ENCODE assay signal across 23 mouse cellular contexts in the genomic region with DNA sequence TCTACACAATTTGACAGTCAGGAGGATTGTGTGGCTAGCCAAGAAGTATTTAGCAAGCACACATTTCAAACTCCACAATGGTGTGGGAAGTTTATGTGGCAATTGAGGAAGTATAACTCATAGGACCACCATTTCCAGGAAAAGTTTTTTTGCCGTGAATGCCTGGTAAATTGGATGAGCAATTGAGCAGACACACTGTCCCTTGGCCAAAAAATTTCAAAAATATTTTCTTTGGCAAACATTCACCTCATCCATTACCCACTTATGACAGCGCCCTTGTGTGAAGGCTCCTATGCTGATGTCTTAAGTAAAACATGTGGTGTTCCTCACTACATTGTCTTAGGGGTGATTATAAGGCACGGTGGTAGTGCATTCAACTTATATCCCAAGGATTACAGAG. TPM values are rescaled to one million over a fixed set of nuclear protein-coding genes. Genes with fewer than 3 reads are reported as not detected.
A peak's percentile ranks its signal among the peaks of the same experiment; 100 is the strongest.
DNase-seq lines count a peak whose midpoint lies in the region; ATAC-seq and TF ChIP-seq lines count a peak whose summit lies in the region.
"Had no signal": no experiment of that assay in that cellular context is flagged by ENCODE, and none has a peak within 500 bp of the region (broad histone marks: within the 10 kb centered on the region; RNA-seq: fewer than 3 reads in every experiment).

No protein-coding gene starts in this region.

- no peak overlapping the region for H3K4me2 ChIP-seq in lung, embryonic 14.5 days
- H3K4me2 ChIP-seq: embryonic facial prominence, embryonic 12.5 days; forebrain, embryonic 12.5 days; heart, embryonic 11.5 days; heart, embryonic 15.5 days; hindbrain, embryonic 14.5 days; intestine, embryonic 15.5 days had no signal

- DNase-seq in adrenal gland, adult 2 months, result peak; percentile 62
- DNase-seq in adrenal gland, postnatal 25 days, result no peak
- peak; percentile 2 for DNase-seq in kidney, adult 11 months
- no peak for DNase-seq in kidney, postnatal 10 days
- peak; percentile 59 for DNase-seq in lung, embryonic 14.5 days
- DNase-seq in lung, postnatal 4 days, result no peak
- peak; percentile 11 for DNase-seq in adrenal gland, postnatal 14 days
- DNase-seq in layer of hippocampus, adult 2 months (ENCODE audit: low spot score in 2 of 2), result no peak
- DNase-seq: cerebellum, adult 2 months; cerebellum, postnatal 25 days; gastrocnemius, postnatal 10 days; heart, adult 2 months had no signal

- TF ChIP-seq CTCF in lung, embryonic 14.5 days (IDR thresholded peaks at IDR 0.05; ENCODE audit: low read depth), result no peak
- TF ChIP-seq CTCF in layer of hippocampus, adult 2 months (conservative IDR thresholded peaks at IDR 0.05), result no peak

- H3K27me3 ChIP-seq in lung, embryonic 14.5 days (ENCODE audit: insufficient read depth, low read length), result no peaks in the 10 kb centered on the region
- H3K27me3 ChIP-seq: embryonic facial prominence, embryonic 12.5 days; forebrain, embryonic 12.5 days; heart, embryonic 15.5 days; intestine, embryonic 15.5 days had no signal

- H3K27ac ChIP-seq in lung, embryonic 14.5 days (ENCODE audit: low read depth), result no peak overlapping the region
- no peak overlapping the region for H3K27ac ChIP-seq in layer of hippocampus, adult 2 months
- H3K27ac ChIP-seq: embryonic facial prominence, embryonic 12.5 days; forebrain, embryonic 12.5 days; heart, adult 2 months; heart, embryonic 15.5 days; hindbrain, embryonic 10.5 days; hindbrain, embryonic 14.5 days; intestine, embryonic 15.5 days had no signal

- H3K36me3 ChIP-seq in lung, embryonic 14.5 days (ENCODE audit: insufficient read depth), result no peaks in the 10 kb centered on the region
- H3K36me3 ChIP-seq: embryonic facial prominence, embryonic 12.5 days; forebrain, embryonic 12.5 days; heart, embryonic 15.5 days; hindbrain, embryonic 10.5 days; intestine, embryonic 15.5 days had no signal

- no peak overlapping the region for H3K9ac ChIP-seq in lung, embryonic 14.5 days
- H3K9ac ChIP-seq: embryonic facial prominence, embryonic 12.5 days; forebrain, embryonic 12.5 days; heart, embryonic 15.5 days; hindbrain, embryonic 14.5 days; intestine, embryonic 15.5 days had no signal

- no peak for ATAC-seq in lung, embryonic 14.5 days (ENCODE audit: insufficient read depth)
- ATAC-seq: forebrain, embryonic 16.5 days; intestine, embryonic 15.5 days had no signal

- H3K4me3 ChIP-seq in lung, embryonic 14.5 days (ENCODE audit: low read depth, low read length), result no peak overlapping the region
- H3K4me3 ChIP-seq in layer of hippocampus, adult 2 months, result no peak overlapping the region
- H3K4me3 ChIP-seq: embryonic facial prominence, embryonic 12.5 days; forebrain, embryonic 12.5 days; heart, adult 2 months; heart, embryonic 15.5 days; hindbrain, embryonic 10.5 days; intestine, embryonic 15.5 days had no signal

- no peaks in the 10 kb centered on the region for H3K9me3 ChIP-seq in lung, embryonic 14.5 days (ENCODE audit: low read depth, low read length)
- H3K9me3 ChIP-seq: embryonic facial prominence, embryonic 12.5 days; forebrain, embryonic 12.5 days; heart, embryonic 15.5 days; hindbrain, embryonic 10.5 days; intestine, embryonic 15.5 days had no signal

- 43% methylated on average over 3 of the region's 3 CpGs for WGBS in lung, embryonic 14.5 days

- H3K4me1 ChIP-seq in lung, embryonic 14.5 days (ENCODE audit: insufficient read depth), result no peaks in the 10 kb centered on the region
- H3K4me1 ChIP-seq: embryonic facial prominence, embryonic 12.5 days; forebrain, embryonic 12.5 days; heart, embryonic 15.5 days; hindbrain, embryonic 10.5 days; intestine, embryonic 15.5 days had no signal

RNA-seq across cellular contexts. Expression of a gene that starts 17.2 kb away (rescaled TPM):
- total RNA-seq in adrenal gland, adult 2 months (2021), result not detected
- not detected in 2 replicates for polyA plus RNA-seq in adrenal gland, adult 2 months (2012; rRNA removed)
- not detected in 2 replicates for total RNA-seq in adrenal gland, postnatal 25 days (2021)
- 0.12 TPM in 1 of 2 replicates, not detected in the other for polyA plus RNA-seq in lung, embryonic 14.5 days (2014; fragmentation: Nextera tagmentation; extraction: Ambion mirVana)
- not detected in 2 replicates for total RNA-seq in adrenal gland, postnatal 14 days (2021)
- not detected for total RNA-seq in layer of hippocampus, adult 2 months (2021)
- total RNA-seq: gastrocnemius, postnatal 10 days; gastrocnemius, postnatal 4 days; MEL had no signal
- polyA plus RNA-seq: cerebellum, adult 2 months; cortical plate, adult 2 months; embryonic facial prominence, embryonic 12.5 days; forebrain, embryonic 12.5 days; forebrain, embryonic 16.5 days; heart, adult 2 months; hindbrain, embryonic 10.5 days; intestine, embryonic 15.5 days had no signal

Comparison
In these comparisons a context has a peak if more than half of its experiments do, and no peak if none do; other contexts are left out.
1. DNase-seq: peak in adrenal gland, adult 2 months (single experiment), kidney, adult 11 months (single experiment), lung, embryonic 14.5 days (single experiment) and adrenal gland, postnatal 14 days (single experiment); none in adrenal gland, postnatal 25 days (single experiment), kidney, postnatal 10 days (single experiment), lung, postnatal 4 days (0 of 2) and layer of hippocampus, adult 2 months (0 of 2).